Mouse (Mus musculus): ENCODE data around the gene Mepce. TPM values are rescaled to one million over a fixed set of nuclear protein-coding genes. Genes with fewer than 3 reads are reported as not detected.

The Mepce gene
- polyA plus RNA-seq, 1 experiment from 2014 or later = 10.4 TPM

DNA sequence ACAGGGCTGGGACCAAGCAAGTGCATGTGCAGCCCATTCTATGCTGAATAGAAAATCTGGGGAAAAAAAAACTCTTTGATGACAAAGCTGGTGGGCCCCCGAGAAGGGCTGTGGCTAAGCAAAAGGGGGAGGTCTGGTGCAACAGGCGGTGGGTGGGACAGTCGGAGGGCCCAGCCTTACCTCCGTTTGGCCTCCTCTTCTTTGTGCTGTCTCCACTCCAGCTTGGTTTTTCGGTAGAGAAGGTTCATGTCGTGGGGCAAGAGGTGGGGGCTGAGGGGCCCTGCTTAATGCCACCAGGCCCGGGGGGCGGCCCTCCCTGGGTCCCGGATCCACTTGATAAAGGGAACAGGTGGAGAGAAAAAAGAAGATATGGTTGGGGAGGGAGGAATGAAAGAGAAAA is 48.0 kb downstream of the Mepce start:
- Histone ChIP-seq H3K4me3 (no peak overlapping the region), H3K27ac (no peak overlapping the region), H3K36me3 (peaks cover 27% of the 10 kb centered on the region), H3K27me3 (ENCODE audit: insufficient read depth, poor library complexity, severe bottlenecking) (no peaks in the 10 kb centered on the region), H3K9me3 (no peaks in the 10 kb centered on the region), H3K4me1 (peaks cover 51% of the 10 kb centered on the region)
- no peak for DNase-seq (ENCODE audit: low spot score)
- WGBS = 68% methylated on average over 9 of the region's 9 CpGs

DNA sequence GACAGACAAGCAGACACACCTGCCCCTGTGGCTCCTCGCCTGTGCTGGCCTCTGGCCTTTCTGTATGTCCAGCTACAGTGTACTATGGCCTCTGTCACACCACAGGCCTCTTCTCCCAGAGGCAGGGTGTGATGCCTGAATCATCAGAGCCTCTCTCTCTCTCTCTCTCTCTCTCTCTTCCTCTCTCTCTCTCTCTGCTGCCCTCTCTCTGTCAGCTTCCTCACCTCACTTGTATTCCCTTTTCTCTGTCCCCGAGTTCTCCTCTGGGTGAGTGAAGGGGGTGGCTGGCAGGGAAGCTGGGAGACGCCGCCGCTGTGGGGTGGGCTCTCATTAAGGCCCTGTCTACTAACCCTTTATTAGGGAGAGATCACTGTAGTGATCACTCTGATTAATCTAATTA is 48.9 kb downstream of the Mepce start:
- Histone ChIP-seq H3K4me3 (no peak overlapping the region), H3K36me3 (peaks cover 28% of the 10 kb centered on the region), H3K9me3 (no peaks in the 10 kb centered on the region), H3K27ac (no peak overlapping the region), H3K27me3 (ENCODE audit: insufficient read depth, poor library complexity, severe bottlenecking) (no peaks in the 10 kb centered on the region), H3K4me1 (peaks cover 60% of the 10 kb centered on the region)
- no peak for DNase-seq (ENCODE audit: low spot score)
- 48% methylated on average over 5 of the region's 5 CpGs for WGBS

DNA sequence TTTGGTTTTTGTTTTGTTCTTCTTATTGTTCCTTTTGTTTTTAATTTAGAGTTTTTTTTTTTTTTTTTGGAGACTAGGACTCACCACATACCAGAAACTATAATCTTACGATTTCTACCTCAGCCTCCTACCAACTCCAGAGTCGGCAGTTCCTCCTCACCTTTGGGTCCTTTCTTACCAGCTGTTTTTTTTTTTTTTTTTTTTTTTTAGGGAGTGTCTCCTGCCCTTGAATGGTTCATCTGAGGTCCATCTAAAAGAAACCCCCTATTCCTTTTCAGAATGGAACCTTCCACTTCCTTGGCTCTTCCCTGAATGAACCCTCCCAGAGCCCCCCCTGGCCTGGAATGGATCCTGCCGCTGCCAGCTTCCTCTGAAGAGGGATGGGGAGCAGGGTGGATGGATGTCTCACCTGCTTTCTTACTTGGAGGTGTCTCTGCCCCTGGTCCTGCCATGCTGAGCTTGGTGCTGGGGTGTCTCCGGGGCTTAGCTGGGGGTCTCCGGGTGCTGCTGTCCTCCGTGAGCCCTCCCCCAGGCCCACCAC is 50.0 kb downstream of the Mepce start:
- peak overlapping the region; percentile 38; the same call in 1 of the 2 replicates for H3K27ac ChIP-seq

DNA sequence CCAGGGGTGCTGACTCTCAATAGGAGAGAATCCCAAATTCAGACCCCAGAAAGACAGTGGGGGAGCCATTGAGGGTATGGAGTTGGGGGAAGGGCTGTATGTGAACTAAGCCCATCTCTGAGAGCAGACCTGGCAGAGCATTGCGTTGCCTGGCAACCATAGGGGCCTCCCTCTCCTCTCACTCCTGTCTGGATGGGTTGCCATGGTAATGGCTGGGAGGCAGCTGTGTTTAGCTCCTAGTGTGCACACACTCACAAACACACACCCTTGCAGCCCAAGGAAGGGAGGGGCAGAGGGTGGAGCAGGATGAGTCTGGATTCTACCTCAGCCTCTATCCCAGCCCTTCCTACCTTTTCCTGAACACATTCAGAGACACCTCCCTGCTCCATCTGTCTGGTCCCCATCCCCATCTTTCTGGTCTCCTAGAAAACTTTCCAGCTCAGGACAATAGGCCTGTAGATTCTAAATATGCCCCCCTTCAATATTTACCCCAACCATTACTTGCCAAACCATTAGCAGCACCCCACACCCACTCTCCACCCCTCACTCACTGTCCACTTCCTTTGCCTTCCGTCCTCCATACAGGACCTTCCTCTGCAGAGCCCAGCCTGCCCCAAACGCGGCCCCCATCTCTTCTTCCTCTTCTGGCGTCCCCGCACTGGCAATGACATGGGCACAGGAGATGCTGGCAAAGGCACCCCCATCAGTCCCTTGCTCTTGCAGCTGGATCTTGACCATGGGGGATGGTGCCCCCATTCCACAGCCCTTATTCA is 53.0 kb downstream of the Mepce start:
- WGBS = 74% methylated on average over 6 of the region's 6 CpGs
- Histone ChIP-seq H3K4me1 (peaks cover 39% of the 10 kb centered on the region; the same call in 1 of the 2 replicates), H3K36me3 (peaks cover 40% of the 10 kb centered on the region), H3K9me3 (no peaks in the 10 kb centered on the region), H3K27me3 (ENCODE audit: insufficient read depth, poor library complexity, severe bottlenecking) (peaks cover 16% of the 10 kb centered on the region), H3K4me3 (no peak overlapping the region), H3K27ac (0 out of 2 replicates have a peak overlapping the region, but pooled peaks have one; percentile 8)
- no peak for DNase-seq (ENCODE audit: low spot score)

More for the DNA sequence above, 50.0 kb downstream of the Mepce start:
- Histone ChIP-seq H3K27me3 (ENCODE audit: insufficient read depth, poor library complexity, severe bottlenecking) (peaks cover 6% of the 10 kb centered on the region), H3K4me1 (peaks cover 60% of the 10 kb centered on the region), H3K4me3 (no peak overlapping the region), H3K36me3 (peaks cover 38% of the 10 kb centered on the region), H3K9me3 (no peaks in the 10 kb centered on the region)
- WGBS = 84% methylated on average over 6 of the region's 6 CpGs
- no peak for DNase-seq (ENCODE audit: low spot score)

DNA sequence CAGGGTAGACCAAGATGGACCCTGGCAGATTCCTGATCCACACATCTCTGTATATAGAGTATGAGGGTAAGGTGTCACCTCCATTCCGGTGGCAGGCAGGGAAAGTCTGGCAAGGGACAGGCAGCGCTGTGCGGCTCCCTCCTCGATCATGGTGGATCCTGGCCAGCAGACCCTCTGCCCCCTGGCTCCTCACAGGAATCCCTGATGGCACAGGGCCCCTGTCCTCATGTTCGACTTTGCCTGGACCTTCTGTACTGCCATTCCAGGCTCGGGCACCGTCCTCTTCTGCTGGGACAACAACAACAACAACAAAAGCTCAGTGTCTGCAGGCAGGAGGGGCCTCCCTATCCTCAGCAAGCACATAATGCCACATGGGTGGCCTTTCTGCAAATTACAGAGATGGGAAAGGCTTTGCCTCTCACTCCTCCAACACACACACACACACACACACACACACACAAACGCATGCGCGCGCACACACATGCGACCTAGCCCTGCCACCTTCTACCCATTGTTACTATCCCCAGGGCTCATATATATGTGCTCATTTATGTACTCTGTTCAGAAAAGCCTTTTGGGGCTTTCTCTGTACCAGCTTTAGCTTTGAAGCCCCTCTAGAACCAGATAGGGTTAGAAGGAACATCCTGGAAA is 53.7 kb downstream of the Mepce start:
- H3K4me1 ChIP-seq = peaks cover 32% of the 10 kb centered on the region; the same call in 1 of the 2 replicates
- no peak for DNase-seq (ENCODE audit: low spot score)
- H3K27ac ChIP-seq = no peak overlapping the region
- 88% methylated on average over 12 of the region's 12 CpGs for WGBS
- H3K27me3 ChIP-seq (ENCODE audit: insufficient read depth, poor library complexity, severe bottlenecking) = peaks cover 16% of the 10 kb centered on the region
- H3K9me3 ChIP-seq = no peaks in the 10 kb centered on the region
- H3K36me3 ChIP-seq = peaks cover 40% of the 10 kb centered on the region
- H3K4me3 ChIP-seq = no peak overlapping the region

Other genes starting within 250 kb of the Mepce start
- 0.07 TPM in 1 of 2 replicates, not detected in the other for gene Actl6b, start 234.1 kb downstream of the Mepce start, polyA plus RNA-seq (2016; fragmentation: Nextera tagmentation; extraction: Ambion mirVana)
- gene Tfr2, start 217.8 kb downstream of the Mepce start, polyA plus RNA-seq (2016; fragmentation: Nextera tagmentation; extraction: Ambion mirVana) = 4.0 and 4.9 TPM in 2 replicates
- 14.3 and 16.0 TPM in 2 replicates for gene Mospd3, start 186.6 kb downstream of the Mepce start, polyA plus RNA-seq (2016; fragmentation: Nextera tagmentation; extraction: Ambion mirVana)
- 114 and 137 TPM in 2 replicates for gene Pcolce, start 173.9 kb downstream of the Mepce start, polyA plus RNA-seq (2016; fragmentation: Nextera tagmentation; extraction: Ambion mirVana)
- 0.28 and 0.31 TPM in 2 replicates for gene Fbxo24, start 158.7 kb downstream of the Mepce start, polyA plus RNA-seq (2016; fragmentation: Nextera tagmentation; extraction: Ambion mirVana)
- gene Lrch4, start 158.5 kb downstream of the Mepce start, polyA plus RNA-seq (2016; fragmentation: Nextera tagmentation; extraction: Ambion mirVana) = 23.3 and 23.7 TPM in 2 replicates
- gene Gm20605, start 158.5 kb downstream of the Mepce start, polyA plus RNA-seq (2016; fragmentation: Nextera tagmentation; extraction: Ambion mirVana) = 7.7 and 9.8 TPM in 2 replicates
- gene Sap25, start 146.3 kb downstream of the Mepce start, polyA plus RNA-seq (2016; fragmentation: Nextera tagmentation; extraction: Ambion mirVana) = 4.8 and 6.4 TPM in 2 replicates
- 0.60 and 0.74 TPM in 2 replicates for gene Irs3, start 141.9 kb downstream of the Mepce start, polyA plus RNA-seq (2016; fragmentation: Nextera tagmentation; extraction: Ambion mirVana)
- gene Agfg2, start 102.9 kb downstream of the Mepce start, polyA plus RNA-seq (2016; fragmentation: Nextera tagmentation; extraction: Ambion mirVana) = 31.9 and 34.0 TPM in 2 replicates
- gene Nyap1, start 46.0 kb downstream of the Mepce start, polyA plus RNA-seq (2016; fragmentation: Nextera tagmentation; extraction: Ambion mirVana) = 1.4 TPM in 2 replicates
- 147 and 165 TPM in 2 replicates for gene Tsc22d4, start 41.9 kb downstream of the Mepce start, polyA plus RNA-seq (2016; fragmentation: Nextera tagmentation; extraction: Ambion mirVana)
- 31.3 and 49.2 TPM in 2 replicates for gene Ppp1r35, start 8.8 kb downstream of the Mepce start, polyA plus RNA-seq (2016; fragmentation: Nextera tagmentation; extraction: Ambion mirVana)
- 10.0 and 12.5 TPM in 2 replicates for gene Zcwpw1, start 143 bp upstream of the Mepce start, polyA plus RNA-seq (2016; fragmentation: Nextera tagmentation; extraction: Ambion mirVana)
- gene Pilra, start 48.6 kb upstream of the Mepce start, polyA plus RNA-seq (2016; fragmentation: Nextera tagmentation; extraction: Ambion mirVana) = 1.3 and 2.0 TPM in 2 replicates
- gene Pilrb1, start 70.5 kb upstream of the Mepce start, polyA plus RNA-seq (2016; fragmentation: Nextera tagmentation; extraction: Ambion mirVana) = 0.26 and 0.28 TPM in 2 replicates
- gene Pilrb2, start 84.2 kb upstream of the Mepce start, polyA plus RNA-seq (2016; fragmentation: Nextera tagmentation; extraction: Ambion mirVana) = 0.64 and 1.0 TPM in 2 replicates
- 0.14 TPM in 1 of 2 replicates, not detected in the other for gene Cyp3a13, start 134.0 kb upstream of the Mepce start, polyA plus RNA-seq (2016; fragmentation: Nextera tagmentation; extraction: Ambion mirVana)
- gene Gjc3, start 175.4 kb upstream of the Mepce start, polyA plus RNA-seq (2016; fragmentation: Nextera tagmentation; extraction: Ambion mirVana) = not detected in 2 replicates
- gene Azgp1, start 193.9 kb upstream of the Mepce start, polyA plus RNA-seq (2016; fragmentation: Nextera tagmentation; extraction: Ambion mirVana) = not detected in 2 replicates
- not detected in 2 replicates for gene Smok3a, start 233.6 kb upstream of the Mepce start, polyA plus RNA-seq (2016; fragmentation: Nextera tagmentation; extraction: Ambion mirVana)
- gene Smok3b, start 233.8 kb upstream of the Mepce start, polyA plus RNA-seq (2016; fragmentation: Nextera tagmentation; extraction: Ambion mirVana) = not detected in 2 replicates

Data from heart, embryonic 10.5 days (tissue).